Mouse (Mus musculus) WW6 (cell line): Measurements from ENCODE around the gene Hoxa6.

Experiments
- DNase-seq: peaks from one replicate; pipeline ENCODE4 v3.0.0-alpha.2; 2013; ENCODE audit warnings: low read depth, low spot score

The Hoxa6 gene

DNA sequence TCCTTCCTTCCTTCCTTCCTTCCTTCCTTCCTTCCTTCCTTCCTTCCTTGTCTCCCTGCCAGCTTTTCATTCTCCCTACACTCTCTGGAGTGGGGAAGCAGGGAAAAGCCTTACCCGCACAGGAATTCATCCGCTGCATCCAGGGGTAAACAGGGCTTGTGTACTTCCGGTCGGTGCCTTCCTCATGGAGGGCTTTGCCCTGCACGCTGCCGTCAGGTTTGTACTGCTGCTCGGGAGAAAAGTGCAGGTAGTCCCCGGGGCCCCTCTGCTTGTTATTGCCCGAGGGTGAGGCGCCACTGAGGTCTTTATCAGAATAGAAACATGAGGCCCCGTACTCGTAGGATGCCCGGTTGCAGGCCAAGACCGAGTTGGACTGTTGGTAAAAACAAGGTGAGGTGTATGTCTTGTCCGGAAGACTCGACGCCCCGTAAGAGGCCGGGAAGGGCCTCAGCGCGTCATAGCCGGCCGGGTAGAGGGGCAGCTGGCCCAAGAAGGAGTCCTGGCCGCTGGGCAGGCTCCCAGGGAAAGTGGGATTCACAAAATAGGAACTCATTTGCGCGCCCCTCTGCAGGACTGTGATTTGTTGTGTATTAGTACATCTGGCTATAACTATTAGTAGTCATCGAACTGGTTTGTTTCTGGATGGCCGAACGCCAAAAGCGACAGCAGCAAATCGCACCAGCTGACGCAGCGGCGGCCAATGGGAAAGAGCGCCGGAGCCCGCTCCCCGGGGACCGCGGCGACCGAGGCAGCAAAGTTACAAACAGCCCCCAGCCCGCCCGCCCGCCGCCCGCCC lies at the start of gene Hoxa6:
Hoxa6 (minus strand) TSS at position 651 of the 796 bp plus-strand sequence.
- no peak for DNase-seq

DNA sequence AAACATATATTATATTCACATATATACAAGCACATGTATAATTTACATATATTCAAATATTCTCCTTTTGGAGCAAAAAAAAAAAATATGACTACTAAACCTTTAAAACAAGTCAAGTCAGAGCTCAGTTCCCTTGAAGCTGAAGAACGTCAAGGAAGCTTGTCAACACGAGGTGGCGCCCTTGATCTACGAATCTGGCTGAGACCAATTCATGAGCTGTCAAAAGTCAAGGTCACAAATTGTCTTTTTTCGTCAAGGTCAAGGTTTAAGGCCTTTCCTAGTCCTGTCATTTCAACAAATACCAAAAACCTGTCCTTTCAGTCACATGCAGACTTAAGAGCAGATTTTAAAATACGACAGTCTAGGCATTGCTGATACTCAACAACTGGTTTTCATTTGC lies 48.4 kb upstream of the Hoxa6 start:
- no peak for DNase-seq

DNA sequence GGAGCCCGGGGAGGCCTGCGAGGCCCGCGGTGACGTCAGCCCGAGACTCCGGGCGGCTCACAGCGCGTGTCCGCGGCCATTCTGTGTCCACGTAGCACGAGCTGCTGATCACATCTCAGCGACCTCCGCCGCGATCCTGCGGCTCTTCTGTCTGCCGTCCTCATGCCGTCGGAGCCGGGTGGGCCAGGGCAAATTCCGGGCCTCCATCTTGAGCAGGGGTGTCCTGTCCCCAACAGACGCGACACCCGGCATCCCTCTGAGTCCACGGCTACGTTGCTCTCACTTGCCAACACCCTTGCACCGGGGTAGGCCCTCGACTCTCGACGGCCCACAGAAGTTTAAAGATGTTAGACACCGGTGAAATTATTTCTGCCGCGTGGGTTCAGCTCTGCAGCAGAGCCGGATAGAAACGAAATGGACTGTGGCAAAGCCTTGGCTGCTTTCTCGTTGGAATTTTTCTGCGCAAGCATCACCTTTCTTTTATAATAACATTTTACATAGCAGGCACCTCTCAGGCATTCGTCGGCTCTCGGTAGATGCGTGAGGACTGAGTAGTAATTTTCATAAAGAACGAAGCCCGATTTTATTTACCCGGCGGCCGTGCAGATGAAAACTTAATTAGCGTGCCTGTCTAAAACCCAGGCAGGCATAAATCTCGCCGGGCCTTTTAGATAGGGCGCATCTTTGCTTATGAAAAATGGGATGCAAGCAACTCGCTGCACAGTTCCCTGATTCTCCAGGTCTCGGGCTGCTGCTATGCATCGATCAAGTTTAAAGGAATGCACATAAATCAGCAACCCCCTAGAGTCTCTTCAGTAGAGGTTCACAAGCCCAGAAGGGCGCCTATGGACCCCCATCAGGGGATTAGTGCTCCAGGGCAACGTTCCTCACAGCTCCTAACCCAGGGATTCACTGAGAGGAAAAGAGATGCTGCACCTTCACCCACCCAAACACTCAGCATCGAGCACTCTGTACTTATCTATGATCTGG lies 45.3 kb upstream of the Hoxa6 start:
- DNase-seq = no peak

GRCm38 (mm10) chr6:52252775-52253376 lies 44.4 kb upstream of the Hoxa6 start:
- DNase-seq = no peak

- DNase-seq = no peak
Observed at GRCm38 (mm10) chr6:52252016-52252774, 43.7 kb upstream of the Hoxa6 start.

- no peak for DNase-seq
Observed at GRCm38 (mm10) chr6:52251177-52251879, 42.8 kb upstream of the Hoxa6 start.

GRCm38 (mm10) chr6:52249826-52250225 lies 41.3 kb upstream of the Hoxa6 start:
- no peak for DNase-seq

- no peak for DNase-seq
Observed at GRCm38 (mm10) chr6:52249415-52249738, 40.9 kb upstream of the Hoxa6 start.

- no peak for DNase-seq
Observed at GRCm38 (mm10) chr6:52248638-52249414, 40.3 kb upstream of the Hoxa6 start.

- DNase-seq = no peak
Observed at GRCm38 (mm10) chr6:52247766-52248637, 39.5 kb upstream of the Hoxa6 start.

DNA sequence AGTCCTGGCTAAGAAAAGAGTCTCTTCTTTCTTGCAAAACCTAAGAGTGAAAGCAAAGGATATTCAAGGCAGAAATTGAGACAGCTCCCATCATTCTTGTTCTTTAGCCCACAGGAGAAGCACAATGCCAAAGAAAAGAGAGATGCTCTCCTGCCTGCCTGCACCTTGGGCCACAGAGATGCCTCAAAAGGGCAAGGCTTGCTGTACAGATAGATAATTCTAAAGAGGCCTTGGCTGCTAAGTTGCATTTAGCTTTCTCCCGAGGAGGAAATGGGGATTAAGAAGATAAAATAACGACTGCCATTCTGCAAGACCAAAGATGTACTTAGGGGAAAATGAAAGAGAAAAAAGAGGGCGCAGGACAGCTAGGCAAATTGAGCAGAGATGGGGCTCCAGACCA lies 38.4 kb upstream of the Hoxa6 start:
- no peak for DNase-seq

DNA sequence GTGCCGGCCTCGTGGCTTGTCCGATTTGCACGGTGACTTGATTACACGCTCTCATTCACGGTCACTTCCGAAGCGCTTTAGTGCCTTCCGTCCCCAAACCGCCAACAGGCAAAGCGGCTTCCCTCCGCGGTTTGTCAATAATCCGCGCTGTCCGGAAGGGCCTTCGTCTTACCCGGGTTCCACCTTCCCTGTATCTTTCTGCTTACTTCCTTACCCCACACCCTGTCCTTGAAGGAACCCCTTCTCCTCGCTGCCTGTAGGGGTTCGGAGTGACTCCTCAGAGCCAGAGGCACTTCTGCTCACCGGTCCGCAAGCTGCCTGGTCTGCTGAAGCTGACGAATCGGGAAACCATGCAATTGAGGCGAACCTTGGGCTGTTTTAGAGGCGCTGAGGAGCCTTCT lies 37.9 kb upstream of the Hoxa6 start:
- DNase-seq = no peak

DNA sequence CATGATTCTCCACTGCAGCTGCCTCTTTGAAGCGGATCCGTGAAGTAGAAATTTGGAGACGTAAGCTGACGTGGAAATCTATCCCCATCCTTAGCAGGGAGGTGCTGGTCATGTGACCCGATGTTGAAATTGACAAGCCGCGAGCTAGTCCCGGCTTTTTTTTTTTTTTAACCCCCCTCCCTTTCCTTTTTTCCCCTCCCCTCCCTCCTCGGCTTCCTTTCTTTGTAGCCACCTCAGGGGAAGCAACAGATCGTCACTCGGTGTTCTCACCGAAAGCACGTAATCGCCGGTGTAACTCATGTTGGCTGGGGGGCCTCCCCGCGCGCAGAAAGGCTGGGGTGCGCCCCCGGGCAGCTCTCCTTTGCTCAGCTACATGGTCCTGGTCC lies 37.2 kb upstream of the Hoxa6 start, which contains the start of gene Hoxa11:
Hoxa11 (minus strand) TSS at position 54 of the 386 bp plus-strand sequence.
- no peak for DNase-seq

GRCm38 (mm10) chr6:52245040-52245756 lies 36.7 kb upstream of the Hoxa6 start:
- no peak for DNase-seq

- DNase-seq = no peak
Observed at GRCm38 (mm10) chr6:52244471-52245039, 36.0 kb upstream of the Hoxa6 start.

- no peak for DNase-seq
Observed at GRCm38 (mm10) chr6:52243681-52244121, 35.2 kb upstream of the Hoxa6 start.

DNA sequence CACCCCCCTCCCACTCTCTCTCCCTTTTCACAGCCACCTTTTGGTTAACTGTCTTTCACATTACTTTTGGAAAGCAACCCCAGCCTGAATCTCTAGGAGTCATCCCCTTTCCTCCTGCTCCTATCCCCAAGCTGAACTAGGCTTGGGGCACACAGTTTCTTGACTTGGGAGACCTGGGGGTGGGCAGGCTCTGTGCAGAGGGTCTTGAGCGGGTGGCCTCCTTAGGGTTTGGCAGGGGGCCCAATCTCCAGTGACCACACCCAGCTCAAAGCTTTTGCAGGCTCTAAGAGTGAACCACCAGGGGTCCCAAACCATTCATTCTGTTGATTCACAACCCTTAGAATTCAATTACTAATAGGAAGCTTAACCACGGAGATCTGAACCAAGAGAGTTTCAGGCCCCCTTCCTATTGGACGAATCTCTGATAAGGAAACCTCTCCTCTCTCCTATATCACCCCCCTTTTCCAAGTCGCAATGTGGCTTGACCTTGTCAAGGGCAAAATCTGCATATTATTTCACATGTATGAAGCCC lies 34.3 kb upstream of the Hoxa6 start:
- no peak for DNase-seq
